Mouse (Mus musculus) heart, embryonic 14.5 days (tissue): Measurements from ENCODE around the gene Mex3a. TPM values are rescaled to one million over a fixed set of nuclear protein-coding genes. Genes with fewer than 3 reads are reported as not detected.

Experiments used
- ATAC-seq: fragments of 200-750 bp; cut with Nextera tagmentation; 2 replicates; pipeline ENCODE4 v1.8.0; 2017; ENCODE audit warnings: low read depth, moderate TSS enrichment; ENCODE audit not compliant: insufficient number of reproducible peaks, insufficient read depth, low FRiP score
- H3K27ac ChIP-seq, 2 experiments: fragments of 200-500 bp in 1 of 2; fragments of 300-500 bp in 1 of 2; sonication (generic) in 1 of 2; replicated peaks in 1 of 2; 2 replicates each; pipeline ENCODE4 v1.5.1; 2012 to 2014; ENCODE audit warnings: low read depth in 2 of 2, low read length in 2 of 2, control low read depth in 1 of 2, mild to moderate bottlenecking in 1 of 2, mixed read lengths in 1 of 2; ENCODE audit not compliant: control insufficient read depth in 1 of 2, insufficient read depth in 1 of 2
- H3K27me3 ChIP-seq: fragments of 300-500 bp; sonication (generic); 2 replicates; pipeline ENCODE4 v1.6.1; 2014; ENCODE audit warnings: mild to moderate bottlenecking, low read length, control low read depth; ENCODE audit not compliant: control insufficient read depth, insufficient read depth
- H3K36me3 ChIP-seq: fragments of 300-500 bp; sonication (generic); 2 replicates; pipeline ENCODE4 v1.6.1; 2014; ENCODE audit warnings: mild to moderate bottlenecking, control low read depth, low read length, mixed read lengths; ENCODE audit not compliant: control insufficient read depth, insufficient read depth
- H3K4me1 ChIP-seq, 2 experiments: fragments of 200-500 bp in 1 of 2; fragments of 300-500 bp in 1 of 2; sonication (generic) in 1 of 2; 2 replicates each; pipeline ENCODE4 v1.6.1; 2012 to 2014; ENCODE audit warnings: low read length in 2 of 2, control low read depth in 1 of 2, mixed read lengths in 1 of 2; ENCODE audit not compliant: control insufficient read depth in 2 of 2, insufficient read depth in 2 of 2
- H3K4me2 ChIP-seq: fragments of 300-500 bp; sonication (generic); 2 replicates; pipeline ENCODE4 v1.6.1; 2014; ENCODE audit warnings: mild to moderate bottlenecking, low read length
- H3K4me3 ChIP-seq, 2 experiments: fragments of 200-500 bp in 1 of 2; fragments of 300-500 bp in 1 of 2; sonication (generic) in 1 of 2; 2 replicates each; pipeline ENCODE4 v1.5.1; 2012 to 2014; ENCODE audit warnings: low read length in 2 of 2, mild to moderate bottlenecking in 2 of 2, control low read depth in 1 of 2, low read depth in 1 of 2, moderate library complexity in 1 of 2; ENCODE audit not compliant: control insufficient read depth in 1 of 2, insufficient read depth in 1 of 2
- H3K9ac ChIP-seq: fragments of 300-500 bp; sonication (generic); 2 replicates; pipeline ENCODE4 v1.6.1; 2014; ENCODE audit warnings: mild to moderate bottlenecking, low read length
- H3K9me3 ChIP-seq: fragments of 300-500 bp; sonication (generic); 2 replicates; pipeline ENCODE4 v1.6.1; 2016; ENCODE audit warnings: low read length, control low read depth; ENCODE audit not compliant: control insufficient read depth
- WGBS: fragments of 180-500 bp; shearing (Covaris S2); extraction: QIAGEN DNeasy Blood & Tissue Kit; methylation state at CpG from one replicate; pipeline ENCODE4 v1.1.7; 2014; 5-methylcytosine and 5-hydroxymethylcytosine counted together
- polyA plus RNA-seq: library from polyadenylated mRNA; unstranded; fragments of >200 nt; fragmentation: Nextera tagmentation; extraction: Ambion mirVana; gene quantifications from 2 replicates; pipeline ENCODE4 v1.2.1, GENCODE M21; 2014

Gene Mex3a
- polyA plus RNA-seq, 1 experiment from 2014 or later, result 11.0 TPM

GRCm38 (mm10) chr3:88543174-88543573 lies 11.0 kb downstream of the Mex3a start:
- Histone ChIP-seq H3K36me3 (peaks cover 17% of the 10 kb centered on the region), H3K27me3 (no peaks in the 10 kb centered on the region), H3K27ac (no peak overlapping the region), H3K4me1 (peaks cover 0 to 15% of the 10 kb centered on the region in 2 experiments; a peak in 3 of 4 replicates), H3K4me2 (no peak overlapping the region), H3K9me3 (no peaks in the 10 kb centered on the region), H3K9ac (no peak overlapping the region), H3K4me3 (no peak overlapping the region)
- ATAC-seq, result no peak
- WGBS, result 82% methylated on average over 6 of the region's 8 CpGs

- Histone ChIP-seq H3K9me3 (no peaks in the 10 kb centered on the region), H3K27ac (no peak overlapping the region), H3K9ac (no peak overlapping the region), H3K4me3 (no peak overlapping the region), H3K27me3 (no peaks in the 10 kb centered on the region), H3K4me2 (no peak overlapping the region), H3K4me1 (peaks cover 0 to 9% of the 10 kb centered on the region in 2 experiments; a peak in 3 of 4 replicates), H3K36me3 (peaks cover 10% of the 10 kb centered on the region)
- WGBS, result 61% methylated on average over 5 of the region's 5 CpGs
- ATAC-seq, result no peak
Observed at GRCm38 (mm10) chr3:88543651-88544410, 11.6 kb downstream of the Mex3a start.

- Histone ChIP-seq H3K36me3 (peaks cover 9% of the 10 kb centered on the region; the same call in 1 of the 2 replicates), H3K9me3 (no peaks in the 10 kb centered on the region), H3K4me2 (no peak overlapping the region), H3K4me3 (no peak overlapping the region), H3K9ac (no peak overlapping the region), H3K27ac (no peak overlapping the region), H3K4me1 (peaks cover 0 to 5% of the 10 kb centered on the region in 2 experiments; a peak in 3 of 4 replicates), H3K27me3 (no peaks in the 10 kb centered on the region)
- ATAC-seq, result no peak
- 38% methylated on average over 5 of the region's 5 CpGs for WGBS
Observed at GRCm38 (mm10) chr3:88544514-88544913, 12.3 kb downstream of the Mex3a start.

GRCm38 (mm10) chr3:88544955-88545591 lies 12.9 kb downstream of the Mex3a start:
- Histone ChIP-seq H3K4me2 (no peak overlapping the region), H3K4me1 (peaks cover 0 to 1% of the 10 kb centered on the region in 2 experiments; a peak in 1 of 4 replicates), H3K4me3 (no peak overlapping the region), H3K9ac (no peak overlapping the region), H3K27ac (no peak overlapping the region), H3K36me3 (peaks cover 5% of the 10 kb centered on the region; the same call in 1 of the 2 replicates), H3K9me3 (no peaks in the 10 kb centered on the region), H3K27me3 (no peaks in the 10 kb centered on the region)
- WGBS, result 63% methylated on average over 20 of the region's 20 CpGs
- no peak for ATAC-seq

- H3K4me1 ChIP-seq, result peaks cover 2 to 6% of the 10 kb centered on the region in 2 experiments
- H3K9ac ChIP-seq, result no peak overlapping the region
- no peaks in the 10 kb centered on the region for H3K36me3 ChIP-seq
- WGBS, result 60% methylated on average over 6 of the region's 6 CpGs
- no peak overlapping the region for H3K4me3 ChIP-seq
- ATAC-seq, result no peak
- no peaks in the 10 kb centered on the region for H3K27me3 ChIP-seq
- no peak overlapping the region for H3K4me2 ChIP-seq
- no peak overlapping the region for H3K27ac ChIP-seq
- no peaks in the 10 kb centered on the region for H3K9me3 ChIP-seq
Observed at GRCm38 (mm10) chr3:88546674-88547418, 14.7 kb downstream of the Mex3a start.

GRCm38 (mm10) chr3:88548180-88548917 lies 16.2 kb downstream of the Mex3a start, which contains the start of gene Rab25:
Gene Rab25, minus strand, starts transcription at chr3:88548300.
- Histone ChIP-seq H3K9me3 (no peaks in the 10 kb centered on the region), H3K36me3 (no peaks in the 10 kb centered on the region), H3K27ac (no peak within 1 kb of the TSS), H3K4me1 (peaks cover 2 to 11% of the 10 kb centered on the region in 2 experiments), H3K4me2 (no peak within 1 kb of the TSS), H3K9ac (no peak within 1 kb of the TSS), H3K4me3 (no peak within 1 kb of the TSS), H3K27me3 (no peaks in the 10 kb centered on the region)
- no peak for ATAC-seq
- 54% methylated on average over 18 of the region's 18 CpGs for WGBS

GRCm38 (mm10) chr3:88551586-88551985 lies 19.4 kb downstream of the Mex3a start:
- Histone ChIP-seq H3K27ac (peak overlapping the region in 1 of 2 experiments; percentile 99; a peak in 1 of 4 replicates), H3K4me1 (peaks cover 4 to 20% of the 10 kb centered on the region in 2 experiments), H3K9me3 (no peaks in the 10 kb centered on the region), H3K4me2 (peak overlapping the region; percentile 86), H3K27me3 (no peaks in the 10 kb centered on the region), H3K4me3 (peak overlapping the region in 1 of 2 experiments; percentile 95; a peak in 1 of 4 replicates), H3K36me3 (peaks cover 13% of the 10 kb centered on the region), H3K9ac (peak overlapping the region; percentile 84)
- no peak for ATAC-seq
- WGBS, result 84% methylated on average over 4 of the region's 4 CpGs
